Mouse (Mus musculus): ENCODE measurements around the gene Grcc10. TPM values are rescaled to one million over a fixed set of nuclear protein-coding genes. Genes with fewer than 3 reads are reported as not detected.

The Grcc10 gene
- polyA plus RNA-seq, 1 experiment from 2014 or later, result 623 TPM

- no peaks in the 10 kb centered on the region for H3K36me3 ChIP-seq
- H3K4me3 ChIP-seq (replicated peaks), result no peak overlapping the region
- no peak overlapping the region for H3K27ac ChIP-seq (replicated peaks)
- ATAC-seq (ENCODE audit: low FRiP score), result no peak
- WGBS, result 81% methylated on average over 8 of the region's 8 CpGs
- no peaks in the 10 kb centered on the region for H3K4me1 ChIP-seq
- no peak overlapping the region for H3K9ac ChIP-seq (replicated peaks)
- H3K4me2 ChIP-seq, result no peak overlapping the region
- no peaks in the 10 kb centered on the region for H3K9me3 ChIP-seq (replicated peaks)
- no peaks in the 10 kb centered on the region for H3K27me3 ChIP-seq (replicated peaks)
Measured at GRCm38 (mm10) chr6:124723541-124723940, 17.6 kb downstream of the Grcc10 start.

- ATAC-seq (ENCODE audit: low FRiP score), result no peak
- no peak overlapping the region for H3K9ac ChIP-seq (replicated peaks)
- H3K27ac ChIP-seq (replicated peaks), result no peak overlapping the region
- H3K36me3 ChIP-seq, result no peaks in the 10 kb centered on the region
- 86% methylated on average over 6 of the region's 6 CpGs for WGBS
- no peaks in the 10 kb centered on the region for H3K9me3 ChIP-seq (replicated peaks)
- H3K4me3 ChIP-seq (replicated peaks), result no peak overlapping the region
- H3K4me1 ChIP-seq, result no peaks in the 10 kb centered on the region
- H3K4me2 ChIP-seq, result no peak overlapping the region
- H3K27me3 ChIP-seq (replicated peaks), result no peaks in the 10 kb centered on the region
Measured at GRCm38 (mm10) chr6:124722876-124723473, 18.2 kb downstream of the Grcc10 start.

- peaks cover 15% of the 10 kb centered on the region for H3K36me3 ChIP-seq
- H3K27me3 ChIP-seq (replicated peaks), result no peaks in the 10 kb centered on the region
- ATAC-seq (ENCODE audit: low FRiP score), result no peak
- no peaks in the 10 kb centered on the region for H3K4me1 ChIP-seq
- no peak overlapping the region for H3K4me2 ChIP-seq
- WGBS, result 70% methylated on average over 11 of the region's 11 CpGs
- H3K27ac ChIP-seq (replicated peaks), result no peak overlapping the region
- H3K9me3 ChIP-seq (replicated peaks), result no peaks in the 10 kb centered on the region
- H3K9ac ChIP-seq (replicated peaks), result no peak overlapping the region
- H3K4me3 ChIP-seq (replicated peaks), result no peak overlapping the region
Measured at GRCm38 (mm10) chr6:124720904-124721303, 20.3 kb downstream of the Grcc10 start.

- no peaks in the 10 kb centered on the region for H3K27me3 ChIP-seq (replicated peaks)
- peaks cover 29% of the 10 kb centered on the region for H3K36me3 ChIP-seq
- no peak overlapping the region for H3K4me3 ChIP-seq (replicated peaks)
- no peak overlapping the region for H3K9ac ChIP-seq (replicated peaks)
- H3K9me3 ChIP-seq (replicated peaks), result no peaks in the 10 kb centered on the region
- H3K4me2 ChIP-seq, result no peak overlapping the region
- H3K4me1 ChIP-seq, result peaks cover 5% of the 10 kb centered on the region
- H3K27ac ChIP-seq (replicated peaks), result no peak overlapping the region
- ATAC-seq (ENCODE audit: low FRiP score), result no peak
- 82% methylated on average over 7 of the region's 7 CpGs for WGBS
Measured at GRCm38 (mm10) chr6:124719354-124719978, 21.7 kb downstream of the Grcc10 start.

GRCm38 (mm10) chr6:124718703-124719102, 22.5 kb downstream of the Grcc10 start:
- H3K9ac ChIP-seq (replicated peaks), result no peak overlapping the region
- H3K27ac ChIP-seq (replicated peaks), result no peak overlapping the region
- no peaks in the 10 kb centered on the region for H3K9me3 ChIP-seq (replicated peaks)
- H3K36me3 ChIP-seq, result peaks cover 35% of the 10 kb centered on the region
- no peak for ATAC-seq (ENCODE audit: low FRiP score)
- no peaks in the 10 kb centered on the region for H3K27me3 ChIP-seq (replicated peaks)
- H3K4me3 ChIP-seq (replicated peaks), result no peak overlapping the region
- WGBS, result 67% methylated on average over 16 of the region's 16 CpGs
- no peak overlapping the region for H3K4me2 ChIP-seq
- peaks cover 12% of the 10 kb centered on the region for H3K4me1 ChIP-seq

GRCm38 (mm10) chr6:124717968-124718367, 23.2 kb downstream of the Grcc10 start:
- H3K4me3 ChIP-seq (replicated peaks), result no peak overlapping the region
- H3K27ac ChIP-seq (replicated peaks), result no peak overlapping the region
- H3K9ac ChIP-seq (replicated peaks), result no peak overlapping the region
- 83% methylated on average over 13 of the region's 13 CpGs for WGBS
- H3K4me2 ChIP-seq, result no peak overlapping the region
- H3K9me3 ChIP-seq (replicated peaks), result no peaks in the 10 kb centered on the region
- no peak for ATAC-seq (ENCODE audit: low FRiP score)
- H3K27me3 ChIP-seq (replicated peaks), result no peaks in the 10 kb centered on the region
- H3K36me3 ChIP-seq, result peaks cover 35% of the 10 kb centered on the region
- peaks cover 20% of the 10 kb centered on the region for H3K4me1 ChIP-seq

GRCm38 (mm10) chr6:124716864-124717490, 24.2 kb downstream of the Grcc10 start:
- Histone ChIP-seq H3K36me3 (peaks cover 35% of the 10 kb centered on the region), H3K9ac (replicated peaks) (no peak overlapping the region), H3K4me3 (replicated peaks) (no peak overlapping the region), H3K9me3 (replicated peaks) (no peaks in the 10 kb centered on the region), H3K27me3 (replicated peaks) (no peaks in the 10 kb centered on the region), H3K27ac (replicated peaks) (no peak overlapping the region), H3K4me2 (no peak overlapping the region), H3K4me1 (peaks cover 24% of the 10 kb centered on the region)
- ATAC-seq (ENCODE audit: low FRiP score), result no peak
- WGBS, result 69% methylated on average over 20 of the region's 20 CpGs

GRCm38 (mm10) chr6:124712918-124713317, 28.3 kb downstream of the Grcc10 start:
- Histone ChIP-seq H3K4me2 (peak overlapping the region; percentile 97), H3K36me3 (peaks cover 38% of the 10 kb centered on the region), H3K27ac (replicated peaks) (no peak overlapping the region), H3K9me3 (replicated peaks) (no peaks in the 10 kb centered on the region), H3K4me1 (peaks cover 48% of the 10 kb centered on the region), H3K27me3 (replicated peaks) (no peaks in the 10 kb centered on the region), H3K9ac (replicated peaks) (peak overlapping the region; percentile 87), H3K4me3 (replicated peaks) (peak overlapping the region; percentile 97)
- no peak for ATAC-seq (ENCODE audit: low FRiP score)
- 24% methylated on average over 11 of the region's 11 CpGs for WGBS

GRCm38 (mm10) chr6:124711824-124712782, 29.1 kb downstream of the Grcc10 start, which contains the start of the genes Emg1 and Phb2:
Gene Emg1 (minus strand): TSS chr6:124712178.
Gene Phb2 (plus strand): TSS chr6:124712336.
- H3K9me3 ChIP-seq (replicated peaks), result no peaks in the 10 kb centered on the region
- peak within 1 kb of the TSS; percentile 97 for H3K4me3 ChIP-seq (replicated peaks)
- under 1% methylated on average over 73 of the region's 76 CpGs for WGBS
- H3K27me3 ChIP-seq (replicated peaks), result no peaks in the 10 kb centered on the region
- H3K4me1 ChIP-seq, result peaks cover 48% of the 10 kb centered on the region
- ATAC-seq (ENCODE audit: low FRiP score), result peak; percentile 97
- H3K36me3 ChIP-seq, result peaks cover 40% of the 10 kb centered on the region
- H3K9ac ChIP-seq (replicated peaks), result peak within 1 kb of the TSS; percentile 87
- peak within 1 kb of the TSS; percentile 97 for H3K4me2 ChIP-seq
- H3K27ac ChIP-seq (replicated peaks), result peak within 1 kb of the TSS; percentile 86

GRCm38 (mm10) chr6:124708289-124708889, 32.8 kb downstream of the Grcc10 start:
- no peak for ATAC-seq (ENCODE audit: low FRiP score)
- Histone ChIP-seq H3K9me3 (replicated peaks) (no peaks in the 10 kb centered on the region), H3K36me3 (peaks cover 32% of the 10 kb centered on the region), H3K27me3 (replicated peaks) (no peaks in the 10 kb centered on the region), H3K4me1 (peaks cover 33% of the 10 kb centered on the region), H3K4me3 (replicated peaks) (no peak overlapping the region), H3K9ac (replicated peaks) (no peak overlapping the region), H3K27ac (replicated peaks) (no peak overlapping the region), H3K4me2 (no peak overlapping the region)
- WGBS, result 96% methylated on average over 10 of the region's 10 CpGs

- Histone ChIP-seq H3K4me3 (replicated peaks) (no peak overlapping the region), H3K36me3 (peaks cover 49% of the 10 kb centered on the region), H3K4me2 (no peak overlapping the region), H3K9ac (replicated peaks) (no peak overlapping the region), H3K4me1 (peaks cover 21% of the 10 kb centered on the region), H3K9me3 (replicated peaks) (no peaks in the 10 kb centered on the region), H3K27ac (replicated peaks) (no peak overlapping the region), H3K27me3 (replicated peaks) (no peaks in the 10 kb centered on the region)
- WGBS, result 89% methylated on average over 5 of the region's 5 CpGs
- ATAC-seq (ENCODE audit: low FRiP score), result no peak
Measured at GRCm38 (mm10) chr6:124706061-124706627, 35.0 kb downstream of the Grcc10 start.

Measured in neural tube, embryonic 15.5 days (tissue).